Mouse (Mus musculus) frontal cortex, adult (tissue): ENCODE data around the gene Hfe2.
"Not testable (repeated sequence)": the region's sequence is repeated elsewhere in the genome, so short reads cannot be mapped to it uniquely, and the experiment has no call there.

ENCODE experiments used
- ATAC-seq: cut with Nextera tagmentation; 2 replicates; pipeline ENCODE4 v1.9.2; 2017; ENCODE audit warnings: mild to moderate bottlenecking, moderate library complexity, mixed read lengths; ENCODE audit not compliant: low TSS enrichment

Hfe2 gene

GRCm38 (mm10) chr3:96496216-96496615 lies 28.8 kb upstream of the Hfe2 start:
- no peak for ATAC-seq

- not testable (repeated sequence) for ATAC-seq
These were observed 28.2 kb upstream of the Hfe2 start for GRCm38 (mm10) chr3:96496620-96497275.

- ATAC-seq, result peak; percentile 24; the same call in 1 of the 2 replicates
These were observed 27.4 kb upstream of the Hfe2 start for GRCm38 (mm10) chr3:96497451-96498028.

GRCm38 (mm10) chr3:96498476-96499245 lies 26.3 kb upstream of the Hfe2 start:
- no peak for ATAC-seq

GRCm38 (mm10) chr3:96499481-96500288 lies 25.3 kb upstream of the Hfe2 start:
- peak; percentile 49 for ATAC-seq

- peak; percentile 35 for ATAC-seq
These were observed 24.7 kb upstream of the Hfe2 start for GRCm38 (mm10) chr3:96500289-96500621.

- peak; percentile 25 for ATAC-seq
These were observed 24.2 kb upstream of the Hfe2 start for GRCm38 (mm10) chr3:96500691-96501265.

GRCm38 (mm10) chr3:96501391-96502115 lies 23.4 kb upstream of the Hfe2 start:
- ATAC-seq, result peak; percentile 15; the same call in 1 of the 2 replicates

- ATAC-seq, result no peak
These were observed 22.5 kb upstream of the Hfe2 start for GRCm38 (mm10) chr3:96502181-96503082.

- no peak for ATAC-seq
These were observed 21.9 kb upstream of the Hfe2 start for GRCm38 (mm10) chr3:96503083-96503450.

- no peak for ATAC-seq
These were observed 21.0 kb upstream of the Hfe2 start for GRCm38 (mm10) chr3:96503946-96504345.

- ATAC-seq, result no peak
These were observed 20.0 kb upstream of the Hfe2 start for GRCm38 (mm10) chr3:96504931-96505330.

- no peak for ATAC-seq
These were observed 18.4 kb upstream of the Hfe2 start for GRCm38 (mm10) chr3:96506396-96507047.

- ATAC-seq, result not testable (repeated sequence)
These were observed 17.0 kb upstream of the Hfe2 start for GRCm38 (mm10) chr3:96507966-96508365.

- no peak for ATAC-seq
These were observed 4.8 kb upstream of the Hfe2 start for GRCm38 (mm10) chr3:96520171-96520570.

GRCm38 (mm10) chr3:96522149-96522548 lies 2.8 kb upstream of the Hfe2 start:
- no peak for ATAC-seq

GRCm38 (mm10) chr3:96524028-96524810 lies 753 bp upstream of the Hfe2 start:
- ATAC-seq, result no peak

GRCm38 (mm10) chr3:96526013-96526762 lies 1.2 kb downstream of the Hfe2 start:
- no peak for ATAC-seq
